Mouse (Mus musculus): ENCODE data around the gene Grik3. TPM values are rescaled to one million over a fixed set of nuclear protein-coding genes. Genes with fewer than 3 reads are reported as not detected.

The Grik3 gene
- total and polyA plus RNA-seq, 3 experiments: not detected

GRCm38 (mm10) chr4:125624885-125625678 lies 134.6 kb downstream of the Grik3 start:
- dilution Hi-C loops (cut with MboI; ENCODE audit: extremely low pct_ligation_motif_present, extremely low pct_unique_long_range_greater_than_20kb, low sequenced_read_pairs) (no loop called here), in situ Hi-C loops (cut with MboI; ENCODE audit: low pct_ligation_motif_present, low pct_unique_long_range_greater_than_20kb, low sequenced_read_pairs) (no loop called here)
- Histone ChIP-seq H3K4me3 (replicated peaks in 1 of 3; ENCODE audit: low read depth in 2 of 3, low read length in 2 of 3, poor library complexity in 1 of 3) (no peak overlapping the region), H3K27me3 (replicated peaks) (peaks cover 86% of the 10 kb centered on the region), H3K36me3 (replicated peaks in 1 of 2; ENCODE audit: control insufficient read depth in 1 of 2, insufficient read depth in 1 of 2, low read length in 1 of 2) (no peaks in the 10 kb centered on the region), H3K79me2 (replicated peaks; ENCODE audit: control insufficient read depth, extremely low read depth, insufficient read depth, poor library complexity, severe bottlenecking) (no peaks in the 10 kb centered on the region), H3K4me1 (ENCODE audit: control insufficient read depth in 1 of 2, insufficient read depth in 2 of 2) (0 out of 4 replicates have a peak, but pooled peaks cover 0 to 2% of the 10 kb centered on the region in 2 experiments), H3K27ac (ENCODE audit: insufficient read depth, low read depth) (no peak overlapping the region), H3K4me2 (ENCODE audit: insufficient read depth, low read depth, poor library complexity, severe bottlenecking) (no peak overlapping the region), H3K9ac (ENCODE audit: insufficient read depth, low read depth) (no peak overlapping the region), H3K9me3 (replicated peaks; ENCODE audit: low read length) (peaks cover 5% of the 10 kb centered on the region)
- 0 out of 4 replicates have a peak, but pooled peaks of 1 of the 2 experiments have one; percentile 7 for TF ChIP-seq CTCF (conservative IDR thresholded peaks at IDR 0.05 in 1 of 2, IDR thresholded peaks at IDR 0.05 in 1 of 2; ENCODE audit: low read depth in 2 of 2, low read length in 2 of 2)
- no peak for TF ChIP-seq POLR2A (IDR thresholded peaks at IDR 0.05; ENCODE audit: low read depth, low read length)
- DNase-seq (ENCODE audit: extremely low read depth): no peak

GRCm38 (mm10) chr4:125629544-125629943 lies 139.0 kb downstream of the Grik3 start:
- H3K4me1 ChIP-seq (ENCODE audit: control insufficient read depth in 1 of 2, insufficient read depth in 2 of 2): no peaks in the 10 kb centered on the region

GRCm38 (mm10) chr4:125635037-125635436 lies 144.5 kb downstream of the Grik3 start:
- TF ChIP-seq TCF12 (IDR thresholded peaks at IDR 0.05; ENCODE audit: low read depth, low read length) (no peak), JUND (conservative IDR thresholded peaks at IDR 0.05; ENCODE audit: low read depth, low read length) (no peak), CTCF (conservative IDR thresholded peaks at IDR 0.05 in 1 of 2, IDR thresholded peaks at IDR 0.05 in 1 of 2; ENCODE audit: low read depth in 2 of 2, low read length in 2 of 2) (no peak), MYC (IDR thresholded peaks at IDR 0.05; ENCODE audit: low read depth, low read length) (no peak)
- dilution Hi-C loops (cut with MboI; ENCODE audit: extremely low pct_ligation_motif_present, extremely low pct_unique_long_range_greater_than_20kb, low sequenced_read_pairs): no loop called here
- no peaks in the 10 kb centered on the region for H3K4me1 ChIP-seq (ENCODE audit: control insufficient read depth in 1 of 2, insufficient read depth in 2 of 2)
- in situ Hi-C loops (cut with MboI; ENCODE audit: low pct_ligation_motif_present, low pct_unique_long_range_greater_than_20kb, low sequenced_read_pairs): no loop called here
- peaks cover 91% of the 10 kb centered on the region for H3K27me3 ChIP-seq (replicated peaks)
- no peak overlapping the region for H3K27ac ChIP-seq (ENCODE audit: insufficient read depth, low read depth)
- peaks cover 6% of the 10 kb centered on the region for H3K9me3 ChIP-seq (replicated peaks; ENCODE audit: low read length)
- no peak overlapping the region for H3K4me2 ChIP-seq (ENCODE audit: insufficient read depth, low read depth, poor library complexity, severe bottlenecking)
- DNase-seq (ENCODE audit: extremely low read depth): no peak
- no peak overlapping the region for H3K4me3 ChIP-seq (replicated peaks in 1 of 3; ENCODE audit: low read depth in 2 of 3, low read length in 2 of 3, poor library complexity in 1 of 3)
- H3K9ac ChIP-seq (ENCODE audit: insufficient read depth, low read depth): no peak overlapping the region
- no peaks in the 10 kb centered on the region for H3K79me2 ChIP-seq (replicated peaks; ENCODE audit: control insufficient read depth, extremely low read depth, insufficient read depth, poor library complexity, severe bottlenecking)
- no peaks in the 10 kb centered on the region for H3K36me3 ChIP-seq (replicated peaks in 1 of 2; ENCODE audit: control insufficient read depth in 1 of 2, insufficient read depth in 1 of 2, low read length in 1 of 2)

More at GRCm38 (mm10) chr4:125629544-125629943, 139.0 kb downstream of the Grik3 start:
- in situ Hi-C loops (cut with MboI; ENCODE audit: low pct_ligation_motif_present, low pct_unique_long_range_greater_than_20kb, low sequenced_read_pairs): no loop called here
- H3K36me3 ChIP-seq (replicated peaks in 1 of 2; ENCODE audit: control insufficient read depth in 1 of 2, insufficient read depth in 1 of 2, low read length in 1 of 2): no peaks in the 10 kb centered on the region
- H3K9me3 ChIP-seq (replicated peaks; ENCODE audit: low read length): peaks cover 11% of the 10 kb centered on the region
- no peak overlapping the region for H3K9ac ChIP-seq (ENCODE audit: insufficient read depth, low read depth)
- H3K4me2 ChIP-seq (ENCODE audit: insufficient read depth, low read depth, poor library complexity, severe bottlenecking): no peak overlapping the region
- no peaks in the 10 kb centered on the region for H3K79me2 ChIP-seq (replicated peaks; ENCODE audit: control insufficient read depth, extremely low read depth, insufficient read depth, poor library complexity, severe bottlenecking)
- no peak overlapping the region for H3K4me3 ChIP-seq (replicated peaks in 1 of 3; ENCODE audit: low read depth in 2 of 3, low read length in 2 of 3, poor library complexity in 1 of 3)
- no peak overlapping the region for H3K27ac ChIP-seq (ENCODE audit: insufficient read depth, low read depth)
- TF ChIP-seq NELFE (IDR thresholded peaks at IDR 0.05; ENCODE audit: low read depth, low read length) (no peak), ZC3H11A (IDR thresholded peaks at IDR 0.05; ENCODE audit: low read depth, low read length) (no peak), ZKSCAN1 (IDR thresholded peaks at IDR 0.05; ENCODE audit: borderline replicate concordance, low read depth, low read length) (no peak), ELF1 (IDR thresholded peaks at IDR 0.05; ENCODE audit: low read depth, low read length) (no peak), TBP (conservative IDR thresholded peaks at IDR 0.05; ENCODE audit: low read depth, low read length) (no peak), POLR2AphosphoS2 (IDR thresholded peaks at IDR 0.05; ENCODE audit: low read depth, low read length) (no peak), EP300 (IDR thresholded peaks at IDR 0.05; ENCODE audit: low read length) (no peak), E2F4 (IDR thresholded peaks at IDR 0.05; ENCODE audit: insufficient replicate concordance, low read depth, low read length) (no peak), HCFC1 (IDR thresholded peaks at IDR 0.05; ENCODE audit: low read depth, low read length) (no peak), KAT2A (IDR thresholded peaks at IDR 0.05; ENCODE audit: insufficient replicate concordance, low read length) (no peak), RCOR1 (conservative IDR thresholded peaks at IDR 0.05; ENCODE audit: low read depth, low read length) (no peak), JUN (IDR thresholded peaks at IDR 0.05; ENCODE audit: insufficient read depth, low read depth, low read length) (no peak), POLR2A (IDR thresholded peaks at IDR 0.05; ENCODE audit: low read depth, low read length) (no peak), USF2 (conservative IDR thresholded peaks at IDR 0.05; ENCODE audit: low read depth, low read length) (no peak), CHD1 (IDR thresholded peaks at IDR 0.05; ENCODE audit: low read depth, low read length) (no peak), MAX (IDR thresholded peaks at IDR 0.05; ENCODE audit: low read length) (no peak), ETS1 (conservative IDR thresholded peaks at IDR 0.05; ENCODE audit: low read depth, low read length) (no peak), JUND (conservative IDR thresholded peaks at IDR 0.05; ENCODE audit: low read depth, low read length) (no peak)
- peaks cover 83% of the 10 kb centered on the region for H3K27me3 ChIP-seq (replicated peaks)
- no peak for DNase-seq (ENCODE audit: extremely low read depth)
- dilution Hi-C loops (cut with MboI; ENCODE audit: extremely low pct_ligation_motif_present, extremely low pct_unique_long_range_greater_than_20kb, low sequenced_read_pairs): no loop called here

Data from CH12.LX (cell line).